ENCODE assay signal across 27 mouse cellular contexts in the genomic region with DNA sequence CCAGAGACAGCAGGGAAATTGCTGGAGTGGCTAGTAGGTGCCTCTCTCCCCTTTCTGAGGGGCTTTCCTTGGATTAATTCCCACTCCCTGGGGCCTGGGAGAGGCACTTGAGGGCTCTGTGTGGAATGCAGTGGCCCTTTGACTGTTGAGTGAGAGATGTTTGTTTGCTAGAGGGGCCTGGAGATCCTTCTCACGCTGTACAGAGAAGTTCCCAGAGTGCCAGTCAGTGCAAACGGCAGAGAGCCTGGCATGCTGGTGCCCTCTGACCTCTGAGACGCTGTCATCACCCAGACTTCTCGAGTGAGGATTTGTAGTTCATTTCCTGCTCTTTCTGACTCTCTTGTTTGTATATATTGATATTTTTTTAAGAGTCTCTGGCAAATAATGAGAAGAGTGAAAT. TPM values are rescaled to one million over a fixed set of nuclear protein-coding genes. Genes with fewer than 3 reads are reported as not detected.
A peak's percentile ranks its signal among the peaks of the same experiment; 100 is the strongest.
DNase-seq lines count a peak whose midpoint lies in the region; ATAC-seq and TF ChIP-seq lines count a peak whose summit lies in the region.
"Had no signal": no experiment of that assay in that cellular context is flagged by ENCODE, and none has a peak within 500 bp of the region (broad histone marks: within the 10 kb centered on the region; RNA-seq: fewer than 3 reads in every experiment).

No protein-coding gene starts in this region.

- no peaks in the 10 kb centered on the region for H3K27me3 ChIP-seq in heart, embryonic 12.5 days (replicated peaks)
- no peaks in the 10 kb centered on the region for H3K27me3 ChIP-seq in heart, adult 2 months (ENCODE audit: control insufficient read depth, insufficient read depth, low read length)
- no peaks in the 10 kb centered on the region for H3K27me3 ChIP-seq in lung, embryonic 15.5 days
- H3K27me3 ChIP-seq: CH12.LX; embryonic facial prominence, embryonic 12.5 days; forebrain, embryonic 13.5 days; hindbrain, embryonic 12.5 days; limb, embryonic 12.5 days; liver, embryonic 12.5 days; midbrain, embryonic 12.5 days; neural tube, embryonic 12.5 days had no signal

- no peaks in the 10 kb centered on the region for H3K9me3 ChIP-seq in heart, embryonic 12.5 days (replicated peaks)
- no peaks in the 10 kb centered on the region for H3K9me3 ChIP-seq in lung, embryonic 15.5 days
- H3K9me3 ChIP-seq: embryonic facial prominence, embryonic 12.5 days; forebrain, embryonic 13.5 days; hindbrain, embryonic 12.5 days; limb, embryonic 12.5 days; liver, embryonic 12.5 days; midbrain, embryonic 12.5 days; neural tube, embryonic 12.5 days had no signal

- no peak overlapping the region for H3K9ac ChIP-seq in heart, embryonic 12.5 days
- no peak overlapping the region for H3K9ac ChIP-seq in heart, adult 2 months (ENCODE audit: low read depth, low read length)
- no peak overlapping the region for H3K9ac ChIP-seq in lung, embryonic 15.5 days
- H3K9ac ChIP-seq: embryonic facial prominence, embryonic 12.5 days; forebrain, embryonic 13.5 days; hindbrain, embryonic 12.5 days; limb, embryonic 12.5 days; liver, embryonic 12.5 days; midbrain, embryonic 12.5 days; neural tube, embryonic 12.5 days had no signal

- ATAC-seq in heart, embryonic 12.5 days (ENCODE audit: insufficient number of reproducible peaks, low FRiP score): no peak
- peak; percentile 50; the same call in 1 of the 2 replicates for ATAC-seq in lung, embryonic 15.5 days (ENCODE audit: borderline replicate concordance, extremely low read depth, low FRiP score, low TSS enrichment)
- ATAC-seq: forebrain, embryonic 13.5 days; liver, embryonic 12.5 days had no signal

- no peak overlapping the region for H3K4me3 ChIP-seq in heart, embryonic 12.5 days
- no peak overlapping the region for H3K4me3 ChIP-seq in heart, adult 2 months
- H3K4me3 ChIP-seq in lung, adult 2 months (replicated peaks; ENCODE audit: extremely low read depth, low read depth, low read length): no peak overlapping the region
- no peak overlapping the region for H3K4me3 ChIP-seq in lung, embryonic 15.5 days
- H3K4me3 ChIP-seq: embryonic facial prominence, embryonic 12.5 days; erythroblast, embryonic 14.5 days; forebrain, embryonic 13.5 days; hindbrain, embryonic 12.5 days; limb, embryonic 12.5 days; liver, embryonic 12.5 days; midbrain, embryonic 12.5 days; neural tube, embryonic 12.5 days had no signal

- DNase-seq in heart, adult 2 months: no peak
- peak; percentile 14 for DNase-seq in lung, adult 2 months
- DNase-seq in lung, postnatal 14 days: no peak
- peak; percentile 44 for DNase-seq in mesoderm, embryonic 11.5 days (ENCODE audit: low read depth, low spot score)
- DNase-seq in layer of hippocampus, adult 9-10 months (ENCODE audit: low spot score): no peak
- DNase-seq in kidney, postnatal 4 days: no peak
- DNase-seq: cerebellum, adult 18-20 months; cerebellum, postnatal 25 days; gastrocnemius, postnatal 36 days; kidney, postnatal 36 days; thymus, postnatal 14 days had no signal

- intact Hi-C loops in heart, adult 2 months (cut with DNase I): loop anchor here (5.0 to 10.0 kb wide), 2 partner anchors 52 to 1119 kb away; a partner anchor contains a TSS

- no peak for TF ChIP-seq POLR2A in heart, adult 2 months (IDR thresholded peaks at IDR 0.05; ENCODE audit: insufficient read depth, low read depth, low read length)
- no peak for TF ChIP-seq POLR2A in lung, adult 2 months (IDR thresholded peaks at IDR 0.05; ENCODE audit: borderline replicate concordance, extremely low read depth, low read depth, low read length)

- peak overlapping the region; percentile 22; the same call in 1 of the 2 replicates for H3K27ac ChIP-seq in heart, embryonic 12.5 days (ENCODE audit: poor library complexity, severe bottlenecking)
- no peak overlapping the region for H3K27ac ChIP-seq in heart, adult 2 months
- H3K27ac ChIP-seq in lung, embryonic 15.5 days: no peak overlapping the region
- H3K27ac ChIP-seq: embryonic facial prominence, embryonic 12.5 days; forebrain, embryonic 13.5 days; hindbrain, embryonic 12.5 days; limb, embryonic 12.5 days; liver, embryonic 12.5 days; macrophage; midbrain, embryonic 12.5 days; neural tube, embryonic 12.5 days had no signal

- H3K36me3 ChIP-seq in heart, embryonic 12.5 days: peaks cover 3% of the 10 kb centered on the region; the same call in 1 of the 2 replicates
- no peaks in the 10 kb centered on the region for H3K36me3 ChIP-seq in heart, adult 2 months (ENCODE audit: control insufficient read depth, insufficient read depth, low read length)
- no peaks in the 10 kb centered on the region for H3K36me3 ChIP-seq in lung, embryonic 15.5 days
- H3K36me3 ChIP-seq: embryonic facial prominence, embryonic 12.5 days; hindbrain, embryonic 12.5 days; liver, embryonic 12.5 days; midbrain, embryonic 12.5 days; neural tube, embryonic 12.5 days had no signal

- TF ChIP-seq EP300 in heart, adult 2 months (IDR thresholded peaks at IDR 0.05; ENCODE audit: insufficient read depth, low read depth, low read length): no peak

- no peak for TF ChIP-seq CTCF in heart, adult 2 months (IDR thresholded peaks at IDR 0.05)
- no peak for TF ChIP-seq CTCF in lung, adult 2 months (IDR thresholded peaks at IDR 0.05; ENCODE audit: insufficient read depth, low read length)

- WGBS in heart, embryonic 12.5 days: 13% methylated on average over 4 of the region's 4 CpGs
- 52% methylated on average over 4 of the region's 4 CpGs for WGBS in heart, adult 2 months
- WGBS in lung, adult 2 months: 21% methylated on average over 4 of the region's 4 CpGs
- 8% methylated on average over 4 of the region's 4 CpGs for WGBS in lung, embryonic 15.5 days

- no peak overlapping the region for H3K4me2 ChIP-seq in heart, embryonic 12.5 days
- H3K4me2 ChIP-seq in lung, embryonic 15.5 days: no peak overlapping the region
- H3K4me2 ChIP-seq: embryonic facial prominence, embryonic 12.5 days; forebrain, embryonic 13.5 days; hindbrain, embryonic 12.5 days; limb, embryonic 12.5 days; liver, embryonic 12.5 days; midbrain, embryonic 12.5 days; neural tube, embryonic 12.5 days had no signal

- peaks cover 20% of the 10 kb centered on the region for H3K4me1 ChIP-seq in heart, embryonic 12.5 days (replicated peaks)
- H3K4me1 ChIP-seq in heart, adult 2 months (ENCODE audit: control insufficient read depth, insufficient read depth, low read length): peaks cover 4% of the 10 kb centered on the region
- H3K4me1 ChIP-seq in lung, adult 2 months (ENCODE audit: control insufficient read depth, insufficient read depth, low read length): no peaks in the 10 kb centered on the region
- peaks cover 11% of the 10 kb centered on the region for H3K4me1 ChIP-seq in lung, embryonic 15.5 days
- H3K4me1 ChIP-seq: embryonic facial prominence, embryonic 12.5 days; forebrain, embryonic 13.5 days; liver, embryonic 12.5 days; midbrain, embryonic 12.5 days; neural tube, embryonic 12.5 days had no signal

- H3K79me2 ChIP-seq in heart, adult 2 months (replicated peaks; ENCODE audit: control insufficient read depth, insufficient read depth, low read length): no peaks in the 10 kb centered on the region

RNA-seq across cellular contexts. Expression of a gene that starts 14.1 kb away (rescaled TPM):
- not detected in 2 replicates for polyA plus RNA-seq in heart, embryonic 12.5 days (2016; fragmentation: Nextera tagmentation; extraction: Ambion mirVana)
- 1 to 10 TPM; 2.0 TPM for total RNA-seq in heart, adult 2 months (2021)
- 0.47 and 0.76 TPM in 2 replicates for polyA plus RNA-seq in heart, adult 2 months (2012; rRNA removed)
- 0.12 TPM in 1 of 2 replicates, not detected in the other for polyA plus RNA-seq in lung, adult 2 months (2012; rRNA removed)
- polyA plus RNA-seq in lung, embryonic 15.5 days (2015; fragmentation: Nextera tagmentation; extraction: Ambion mirVana): not detected in 2 replicates
- total RNA-seq: adrenal gland, postnatal 4 days; CH12.LX; gastrocnemius, postnatal 36 days; layer of hippocampus, postnatal 14 days; MEL had no signal
- polyA plus RNA-seq: embryonic facial prominence, embryonic 12.5 days; erythroblast, embryonic 14.5 days; forebrain, embryonic 13.5 days; hindbrain, embryonic 12.5 days; kidney, embryonic 14.5 days; limb, embryonic 12.5 days; liver, embryonic 12.5 days; macrophage; midbrain, embryonic 12.5 days; neural tube, embryonic 12.5 days had no signal

RNA-seq across cellular contexts. Expression of a gene that starts 39.9 kb away (rescaled TPM):
- polyA plus RNA-seq in heart, embryonic 12.5 days (2016; fragmentation: Nextera tagmentation; extraction: Ambion mirVana): 3.1 and 3.5 TPM in 2 replicates
- total RNA-seq in heart, adult 2 months (2021): 1 to 10 TPM in 1 of 2 experiments, under 1 TPM in 1; 0.86 to 1.5 TPM
- 1.6 and 2.6 TPM in 2 replicates for polyA plus RNA-seq in heart, adult 2 months (2012; rRNA removed)
- polyA plus RNA-seq in lung, adult 2 months (2012; rRNA removed): 1.8 and 3.1 TPM in 2 replicates
- polyA plus RNA-seq in lung, embryonic 15.5 days (2015; fragmentation: Nextera tagmentation; extraction: Ambion mirVana): 5.3 and 5.6 TPM in 2 replicates
- total RNA-seq: CH12.LX had no signal
- polyA plus RNA-seq: erythroblast, embryonic 14.5 days had no signal

RNA-seq across cellular contexts. Expression of a gene that starts 52.5 kb away (rescaled TPM):
- 83.9 and 84.8 TPM in 2 replicates for polyA plus RNA-seq in heart, embryonic 12.5 days (2016; fragmentation: Nextera tagmentation; extraction: Ambion mirVana)
- 100 to 1,000 TPM; 102 to 128 TPM for total RNA-seq in heart, adult 2 months (2021)
- polyA plus RNA-seq in heart, adult 2 months (2012; rRNA removed): 15.4 and 33.7 TPM in 2 replicates
- 26.1 and 35.1 TPM in 2 replicates for polyA plus RNA-seq in lung, adult 2 months (2012; rRNA removed)
- polyA plus RNA-seq in lung, embryonic 15.5 days (2015; fragmentation: Nextera tagmentation; extraction: Ambion mirVana): 45.9 and 52.3 TPM in 2 replicates
- polyA plus RNA-seq: erythroblast, embryonic 14.5 days had no signal

Comparison
In these comparisons a context has a peak if more than half of its experiments do, and no peak if none do; other contexts are left out.
1. DNase-seq: peak in lung, adult 2 months (single experiment) and mesoderm, embryonic 11.5 days (single experiment); none in heart, adult 2 months (0 of 2), lung, postnatal 14 days (single experiment), layer of hippocampus, adult 9-10 months (single experiment) and kidney, postnatal 4 days (0 of 2).